Mouse (Mus musculus) embryonic facial prominence, embryonic 14.5 days (tissue): ENCODE data around the gene Per2. TPM values are rescaled to one million over a fixed set of nuclear protein-coding genes. Genes with fewer than 3 reads are reported as not detected.

Experiments used
- ATAC-seq: fragments of 200-750 bp; cut with Nextera tagmentation; 2 replicates; pipeline ENCODE4 v1.8.0; 2017; ENCODE audit warnings: low read depth, moderate number of reproducible peaks, moderate TSS enrichment
- DNase-seq: peaks from one replicate; pipeline ENCODE4 v3.0.0-alpha.2; 2015; ENCODE audit warnings: low spot score
- H3K27ac ChIP-seq: fragments of 300-500 bp; sonication (generic); replicated peaks from 2 replicates; pipeline ENCODE4 v1.5.1; 2014; ENCODE audit warnings: low read depth, mild to moderate bottlenecking, low read length, moderate library complexity
- H3K27me3 ChIP-seq: fragments of 300-500 bp; sonication (generic); replicated peaks from 2 replicates; pipeline ENCODE4 v1.6.1; 2014; ENCODE audit warnings: low read length; ENCODE audit not compliant: control insufficient read depth, insufficient read depth
- H3K36me3 ChIP-seq: fragments of 300-500 bp; sonication (generic); 2 replicates; pipeline ENCODE4 v1.6.1; 2014; ENCODE audit warnings: low read length, mixed read lengths; ENCODE audit not compliant: control insufficient read depth, insufficient read depth
- H3K4me1 ChIP-seq: fragments of 300-500 bp; sonication (generic); 2 replicates; pipeline ENCODE4 v1.6.1; 2014; ENCODE audit warnings: antibody characterized with exemption, low read length; ENCODE audit not compliant: control insufficient read depth, insufficient read depth
- H3K4me2 ChIP-seq: fragments of 300-500 bp; sonication (generic); 2 replicates; pipeline ENCODE4 v1.6.1; 2014; ENCODE audit warnings: low read depth, mild to moderate bottlenecking, low read length, moderate library complexity, mixed read lengths
- H3K4me3 ChIP-seq: fragments of 300-500 bp; sonication (generic); 2 replicates; pipeline ENCODE4 v1.5.1; 2014; ENCODE audit warnings: low read depth, mild to moderate bottlenecking, low read length
- H3K9ac ChIP-seq: fragments of 300-500 bp; sonication (generic); 2 replicates; pipeline ENCODE4 v1.6.1; 2014; ENCODE audit warnings: low read depth, mild to moderate bottlenecking, low read length, moderate library complexity, mixed read lengths
- H3K9me3 ChIP-seq: fragments of 300-500 bp; sonication (generic); 2 replicates; pipeline ENCODE4 v1.6.1; 2016; ENCODE audit warnings: low read length; ENCODE audit not compliant: control insufficient read depth
- WGBS: fragments of 180-500 bp; shearing (Covaris S2); extraction: QIAGEN DNeasy Blood & Tissue Kit; methylation state at CpG from one replicate; pipeline ENCODE4 v1.1.7; 2014; 5-methylcytosine and 5-hydroxymethylcytosine counted together
- polyA plus RNA-seq: library from polyadenylated mRNA; unstranded; fragments of >200 nt; fragmentation: Nextera tagmentation; extraction: Ambion mirVana; gene quantifications from 2 replicates; pipeline ENCODE4 v1.2.1, GENCODE M21; 2014

Per2 gene
- polyA plus RNA-seq, 1 experiment from 2014 or later: 4.7 TPM

DNA sequence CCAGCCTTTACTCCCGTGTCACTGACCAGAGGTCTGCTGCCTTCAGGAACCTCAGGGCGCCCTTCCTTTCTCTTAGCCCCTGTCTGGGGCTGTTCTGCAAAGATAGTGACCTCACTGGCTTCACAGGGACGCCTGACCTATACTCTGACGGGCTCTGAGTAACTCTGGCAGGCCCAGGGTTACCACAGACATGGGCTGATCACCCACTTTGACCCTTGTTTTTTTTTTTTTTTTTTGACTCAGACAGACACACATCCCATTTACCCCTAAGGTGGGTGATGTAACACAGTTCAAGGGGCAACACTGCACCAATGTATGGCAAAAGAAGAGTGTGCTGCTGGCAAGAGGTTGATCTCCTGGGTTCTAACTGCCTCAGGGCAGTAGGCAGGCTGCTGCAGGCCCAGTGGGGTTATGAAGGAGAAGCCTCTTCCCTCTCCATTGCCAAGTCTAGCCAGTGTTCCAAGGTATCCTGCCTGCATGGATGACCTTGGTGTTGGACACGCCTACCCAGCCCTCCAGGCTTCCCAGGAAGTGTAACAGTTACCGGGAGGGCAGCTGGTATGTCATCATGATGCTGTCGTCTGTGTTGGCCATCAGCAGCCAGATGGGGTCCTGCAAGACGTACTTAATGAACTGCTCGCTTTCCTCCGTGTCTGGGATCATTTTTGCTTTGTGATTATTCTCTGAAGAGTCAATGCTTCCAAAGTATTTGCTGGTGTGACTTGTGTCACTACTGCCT lies 39.1 kb downstream of the Per2 start:
- Histone ChIP-seq H3K27me3 (no peaks in the 10 kb centered on the region), H3K9me3 (no peaks in the 10 kb centered on the region), H3K4me1 (peaks cover 5% of the 10 kb centered on the region), H3K9ac (no peak overlapping the region), H3K36me3 (0 out of 2 replicates have a peak, but pooled peaks cover 4% of the 10 kb centered on the region), H3K4me3 (no peak overlapping the region), H3K4me2 (no peak overlapping the region), H3K27ac (no peak overlapping the region)
- DNase-seq (no peak), ATAC-seq (no peak)
- 59% methylated on average over 10 of the region's 10 CpGs for WGBS

DNA sequence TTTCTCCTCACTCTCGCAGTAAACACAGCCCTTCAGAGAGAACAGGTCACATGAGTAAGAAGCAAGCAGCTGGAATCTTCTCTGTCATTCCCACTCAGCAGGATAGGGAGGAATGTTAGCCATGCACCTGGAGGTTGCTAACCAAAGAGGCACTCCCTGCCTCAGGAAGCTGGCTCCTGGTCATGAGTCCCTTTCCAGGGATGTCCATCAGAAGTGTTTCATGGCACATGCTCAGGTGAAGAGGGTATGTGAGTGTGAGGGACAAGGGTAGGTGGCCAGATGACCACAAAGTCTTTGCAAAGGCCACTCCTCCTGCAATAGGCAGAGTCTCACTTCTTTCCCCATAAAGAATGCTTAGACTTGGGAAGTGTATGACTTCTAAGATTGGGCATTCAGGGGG lies 41.1 kb downstream of the Per2 start:
- no peaks in the 10 kb centered on the region for H3K9me3 ChIP-seq
- peaks cover 11% of the 10 kb centered on the region for H3K4me1 ChIP-seq
- DNase-seq (no peak), ATAC-seq (no peak)
- H3K27me3 ChIP-seq: no peaks in the 10 kb centered on the region
- H3K4me2 ChIP-seq: no peak overlapping the region
- 0 out of 2 replicates have a peak, but pooled peaks cover 4% of the 10 kb centered on the region for H3K36me3 ChIP-seq
- H3K4me3 ChIP-seq: no peak overlapping the region
- H3K27ac ChIP-seq: no peak overlapping the region
- H3K9ac ChIP-seq: no peak overlapping the region
- WGBS: 68% methylated on average over 1 of the region's 1 CpGs

DNA sequence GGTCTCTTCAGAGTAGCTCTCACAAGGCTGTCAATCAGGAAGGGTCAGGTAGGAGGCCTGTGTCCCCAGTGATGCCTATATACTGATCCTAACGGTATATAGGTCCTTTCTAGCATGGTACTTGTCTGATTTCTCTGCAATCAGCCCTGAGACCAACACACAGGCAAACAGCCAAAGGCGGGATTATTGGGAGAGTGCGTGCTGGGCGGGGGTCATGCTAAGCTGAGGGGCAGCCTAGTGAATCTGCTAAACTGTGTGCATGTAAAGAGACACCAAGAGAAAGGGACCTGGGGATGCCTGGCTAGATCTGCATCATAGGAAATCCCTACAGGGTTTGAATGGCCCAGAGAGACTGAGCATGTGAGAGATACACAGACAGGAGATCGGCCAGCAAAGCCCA lies 43.8 kb downstream of the Per2 start:
- Histone ChIP-seq H3K4me1 (peaks cover 19% of the 10 kb centered on the region), H3K4me2 (peak overlapping the region; percentile 95; the same call in 1 of the 2 replicates), H3K27me3 (0 out of 2 replicates have a peak, but pooled peaks cover 5% of the 10 kb centered on the region), H3K4me3 (no peak overlapping the region), H3K9me3 (no peaks in the 10 kb centered on the region), H3K36me3 (0 out of 2 replicates have a peak, but pooled peaks cover 4% of the 10 kb centered on the region), H3K27ac (peak overlapping the region; percentile 89), H3K9ac (no peak overlapping the region; the same call in 1 of the 2 replicates)
- 74% methylated on average over 5 of the region's 5 CpGs for WGBS
- ATAC-seq: no peak
- DNase-seq: peak; percentile 41

DNA sequence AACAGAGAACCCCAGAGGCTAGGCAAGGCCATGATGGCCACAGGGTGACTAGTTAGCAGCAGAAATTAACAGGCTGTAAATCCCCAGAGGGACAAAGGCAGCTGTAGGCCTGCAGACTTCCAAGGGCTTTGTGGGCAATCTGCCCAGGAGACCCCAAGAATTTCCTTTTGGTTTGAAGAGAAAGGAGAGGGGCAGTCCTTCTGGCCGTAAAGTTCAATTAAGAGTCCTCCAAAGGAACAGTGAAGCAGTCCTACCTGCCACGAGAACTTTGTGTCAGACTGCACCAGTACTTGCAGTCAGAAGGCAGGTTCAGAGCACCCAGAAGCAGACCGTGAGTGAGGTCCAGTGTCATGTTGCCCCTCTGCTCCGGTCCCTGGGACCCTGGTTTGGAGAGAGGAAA lies 44.2 kb downstream of the Per2 start:
- H3K4me1 ChIP-seq: peaks cover 19% of the 10 kb centered on the region
- H3K27ac ChIP-seq: peak overlapping the region; percentile 89
- WGBS: 55% methylated on average over 4 of the region's 4 CpGs
- no peak overlapping the region for H3K4me3 ChIP-seq
- no peak overlapping the region; the same call in 1 of the 2 replicates for H3K9ac ChIP-seq
- peak overlapping the region; percentile 95 for H3K4me2 ChIP-seq
- DNase-seq (peak; percentile 68), ATAC-seq (no peak)
- 0 out of 2 replicates have a peak, but pooled peaks cover 5% of the 10 kb centered on the region for H3K27me3 ChIP-seq
- no peaks in the 10 kb centered on the region for H3K9me3 ChIP-seq
- 0 out of 2 replicates have a peak, but pooled peaks cover 4% of the 10 kb centered on the region for H3K36me3 ChIP-seq

DNA sequence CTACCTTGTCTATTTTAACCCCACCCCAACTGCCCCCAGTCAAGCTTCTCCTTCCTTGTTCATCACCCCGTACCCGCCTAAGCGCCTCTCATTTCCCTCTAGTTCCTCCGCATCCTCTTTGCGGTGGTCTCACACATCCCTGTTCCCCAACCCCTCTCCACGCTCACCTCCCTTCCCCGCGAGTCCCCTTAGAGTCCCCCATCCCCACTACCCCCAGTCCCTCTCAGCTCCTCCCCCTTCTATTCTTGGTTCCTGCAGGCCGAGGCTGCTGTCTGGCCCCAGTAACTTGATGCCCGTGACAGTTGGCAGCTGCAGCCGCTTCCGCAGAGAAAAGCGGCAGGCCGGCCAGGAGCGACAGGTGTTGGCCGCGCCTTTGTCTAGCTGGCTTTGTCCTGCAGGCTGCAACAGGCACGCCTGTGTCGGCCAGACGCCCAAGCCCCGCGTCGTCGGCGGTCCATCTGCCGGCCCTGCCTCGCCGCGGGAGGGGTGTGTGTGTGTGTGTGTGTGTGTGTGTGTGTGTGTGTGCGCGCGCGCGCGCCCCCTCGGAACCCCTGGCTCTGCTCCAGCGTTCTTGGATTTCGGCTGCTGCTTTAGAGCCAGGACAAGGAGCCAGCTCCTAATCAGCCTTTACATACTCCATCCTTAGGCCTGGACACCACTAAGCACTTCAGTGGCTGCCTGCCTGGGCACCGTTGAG lies 45.1 kb downstream of the Per2 start, which contains the start of gene Hes6:
TSS of gene Hes6 (minus strand) at position 141 of the 697 bp plus-strand sequence.
- H3K9ac ChIP-seq: peak within 1 kb of the TSS; percentile 74
- H3K27me3 ChIP-seq: 0 out of 2 replicates have a peak, but pooled peaks cover 5% of the 10 kb centered on the region
- H3K4me3 ChIP-seq: peak within 1 kb of the TSS; percentile 63
- DNase-seq (peak; percentile 95), ATAC-seq (peak; percentile 74)
- H3K27ac ChIP-seq: peak within 1 kb of the TSS; percentile 89
- peaks cover 19% of the 10 kb centered on the region for H3K4me1 ChIP-seq
- WGBS: under 1% methylated on average over 32 of the region's 39 CpGs
- no peaks in the 10 kb centered on the region for H3K9me3 ChIP-seq
- H3K4me2 ChIP-seq: peak within 1 kb of the TSS; percentile 95
- H3K36me3 ChIP-seq: 0 out of 2 replicates have a peak, but pooled peaks cover 4% of the 10 kb centered on the region

DNA sequence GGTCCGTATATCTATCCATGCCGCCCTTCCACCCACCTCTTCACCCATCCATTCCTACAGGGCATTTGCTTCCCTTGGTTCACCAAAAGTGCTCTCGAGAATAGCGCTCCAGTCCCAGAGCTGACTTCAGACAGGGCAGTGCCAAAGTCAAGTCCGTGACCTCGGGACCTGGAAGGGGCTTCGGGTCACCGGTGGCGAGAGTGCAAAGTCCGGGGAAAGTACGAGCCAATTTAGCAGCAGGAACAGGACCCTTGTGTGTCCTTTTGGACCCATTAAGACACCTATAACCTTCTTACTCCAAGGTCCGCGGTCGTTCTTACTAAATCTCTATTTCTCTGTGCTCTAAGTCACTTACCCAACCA lies 45.6 kb downstream of the Per2 start:
- under 1% methylated on average over 14 of the region's 14 CpGs for WGBS
- 0 out of 2 replicates have a peak, but pooled peaks cover 4% of the 10 kb centered on the region for H3K36me3 ChIP-seq
- H3K4me1 ChIP-seq: peaks cover 19% of the 10 kb centered on the region
- H3K9ac ChIP-seq: peak overlapping the region; percentile 58
- peak overlapping the region; percentile 95 for H3K4me2 ChIP-seq
- H3K9me3 ChIP-seq: no peaks in the 10 kb centered on the region
- H3K27me3 ChIP-seq: 0 out of 2 replicates have a peak, but pooled peaks cover 5% of the 10 kb centered on the region
- DNase-seq: no peak
- H3K27ac ChIP-seq: peak overlapping the region; percentile 89
- H3K4me3 ChIP-seq: peak overlapping the region; percentile 63
- ATAC-seq: no peak

DNA sequence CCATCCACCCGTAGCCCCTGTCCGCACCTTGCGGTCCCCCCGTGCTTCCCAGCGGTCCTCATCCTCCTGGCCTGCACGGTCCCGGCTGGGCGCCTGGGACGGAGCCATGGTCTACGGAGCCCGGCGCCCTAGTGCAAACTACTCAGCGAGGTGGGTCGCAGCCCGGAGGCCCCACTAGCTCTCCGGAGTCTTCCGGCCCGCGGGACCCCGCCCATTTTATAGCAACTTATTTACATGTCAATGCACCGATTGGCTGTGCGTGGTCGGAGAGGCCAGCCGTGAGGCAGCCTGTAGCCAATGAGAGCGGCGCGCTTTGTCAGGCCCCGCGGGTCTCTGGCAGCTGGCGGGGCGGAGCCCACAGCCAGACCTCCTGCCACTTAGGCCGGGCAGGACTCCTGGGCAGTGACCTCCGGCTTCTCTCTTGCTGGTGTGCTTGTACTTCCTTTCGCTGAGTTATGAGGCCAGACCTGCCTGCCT lies 46.1 kb downstream of the Per2 start:
- Histone ChIP-seq H3K36me3 (0 out of 2 replicates have a peak, but pooled peaks cover 4% of the 10 kb centered on the region), H3K9ac (peak overlapping the region; percentile 74), H3K4me1 (peaks cover 19% of the 10 kb centered on the region), H3K9me3 (no peaks in the 10 kb centered on the region), H3K4me3 (peak overlapping the region; percentile 63), H3K27me3 (0 out of 2 replicates have a peak, but pooled peaks cover 5% of the 10 kb centered on the region), H3K27ac (peak overlapping the region; percentile 89), H3K4me2 (peak overlapping the region; percentile 95)
- peak; percentile 93 for ATAC-seq
- 0% methylated on average over 30 of the region's 34 CpGs for WGBS
- DNase-seq: peak; percentile 99

DNA sequence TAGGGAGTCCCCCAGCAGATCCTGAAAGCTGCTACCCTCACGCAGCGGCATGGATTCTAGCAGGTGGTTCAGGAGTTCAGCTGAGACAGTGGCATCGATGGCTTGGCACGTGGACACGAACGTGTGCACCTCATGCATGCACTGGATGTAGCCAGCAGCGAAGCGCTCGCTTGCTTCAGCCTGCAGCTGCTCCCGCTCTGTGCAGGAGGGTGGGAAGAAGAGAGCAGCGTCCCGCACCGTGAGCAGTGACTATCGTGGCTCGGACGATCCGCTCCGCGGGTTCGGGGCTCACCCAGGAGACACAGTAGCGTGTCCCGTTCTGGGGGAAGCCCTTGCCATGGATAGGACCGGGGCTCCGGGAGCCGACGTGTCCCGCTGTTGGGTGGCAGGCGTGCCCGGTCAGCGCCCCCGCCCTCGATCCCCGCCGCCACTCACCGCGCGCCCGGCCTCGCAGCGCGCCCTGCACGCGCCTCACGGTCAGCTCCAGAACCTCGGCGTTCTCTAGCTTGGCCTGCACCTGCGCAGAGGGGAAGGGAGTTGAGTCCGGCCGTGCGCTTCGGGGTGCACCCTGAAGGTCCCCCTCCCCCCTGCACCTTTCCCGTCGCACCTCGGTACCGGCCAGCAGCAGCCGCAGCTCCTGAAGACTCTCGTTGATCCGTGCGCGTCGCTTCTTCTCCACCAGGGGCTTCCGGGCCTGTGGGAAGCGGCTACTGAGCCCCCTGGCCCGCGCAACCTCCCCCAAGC lies 46.7 kb downstream of the Per2 start:
- ATAC-seq (peak; percentile 3; the same call in 1 of the 2 replicates), DNase-seq (peak; percentile 44)
- 3% methylated on average over 7 of the region's 65 CpGs for WGBS

More for the DNA sequence above, 46.7 kb downstream of the Per2 start:
- Histone ChIP-seq H3K27me3 (0 out of 2 replicates have a peak, but pooled peaks cover 5% of the 10 kb centered on the region), H3K9ac (peak overlapping the region; percentile 74), H3K27ac (peak overlapping the region; percentile 72; the same call in 1 of the 2 replicates), H3K36me3 (no peaks in the 10 kb centered on the region), H3K4me3 (peak overlapping the region; percentile 63), H3K4me1 (peaks cover 19% of the 10 kb centered on the region), H3K9me3 (no peaks in the 10 kb centered on the region), H3K4me2 (peak overlapping the region; percentile 95)
